Mouse (Mus musculus) midbrain, embryonic 14.5 days (tissue): ENCODE data around the gene Prpf4. TPM values are rescaled to one million over a fixed set of nuclear protein-coding genes. Genes with fewer than 3 reads are reported as not detected.

Source experiments
- ATAC-seq: fragments of 200-750 bp; cut with Nextera tagmentation; 2 replicates; pipeline ENCODE4 v1.8.0; 2017; ENCODE audit warnings: moderate number of reproducible peaks, moderate library complexity; ENCODE audit not compliant: low FRiP score, low TSS enrichment
- DNase-seq: peaks from one replicate; pipeline ENCODE4 v3.0.0-alpha.2; 2015
- H3K27ac ChIP-seq: fragments of 300-500 bp; sonication (generic); replicated peaks from 2 replicates; pipeline ENCODE4 v1.5.1; 2014; ENCODE audit warnings: mild to moderate bottlenecking, low read depth, low read length, moderate library complexity
- H3K27me3 ChIP-seq: fragments of 300-500 bp; sonication (generic); 2 replicates; pipeline ENCODE4 v1.6.1; 2014; ENCODE audit warnings: low read length, control low read depth, mixed read lengths; ENCODE audit not compliant: control insufficient read depth, insufficient read depth
- H3K36me3 ChIP-seq: fragments of 300-500 bp; sonication (generic); 2 replicates; pipeline ENCODE4 v1.6.1; 2014; ENCODE audit warnings: low read length, control low read depth; ENCODE audit not compliant: control insufficient read depth, insufficient read depth
- H3K4me1 ChIP-seq: fragments of 300-500 bp; sonication (generic); 2 replicates; pipeline ENCODE4 v1.6.1; 2014; ENCODE audit warnings: mild to moderate bottlenecking, antibody characterized with exemption, low read length, control low read depth; ENCODE audit not compliant: control insufficient read depth, insufficient read depth
- H3K4me2 ChIP-seq: fragments of 300-500 bp; sonication (generic); 2 replicates; pipeline ENCODE4 v1.6.1; 2014; ENCODE audit warnings: mild to moderate bottlenecking, low read length, moderate library complexity
- H3K4me3 ChIP-seq: fragments of 300-500 bp; sonication (generic); replicated peaks from 2 replicates; pipeline ENCODE4 v1.5.1; 2014; ENCODE audit warnings: low read depth, low read length
- H3K9ac ChIP-seq: fragments of 300-500 bp; sonication (generic); replicated peaks from 2 replicates; pipeline ENCODE4 v1.6.1; 2014; ENCODE audit warnings: mild to moderate bottlenecking, low read length, moderate library complexity
- H3K9me3 ChIP-seq: fragments of 300-500 bp; sonication (generic); 2 replicates; pipeline ENCODE4 v1.6.1; 2016; ENCODE audit warnings: low read length, control low read depth, mixed read lengths; ENCODE audit not compliant: control insufficient read depth
- WGBS: fragments of 180-500 bp; shearing (Covaris S2); extraction: QIAGEN DNeasy Blood & Tissue Kit; methylation state at CpG from one replicate; pipeline ENCODE4 v1.1.7; 2014; 5-methylcytosine and 5-hydroxymethylcytosine counted together
- polyA plus RNA-seq: library from polyadenylated mRNA; unstranded; fragments of >200 nt; fragmentation: Nextera tagmentation; extraction: Ambion mirVana; gene quantifications from 2 replicates; pipeline ENCODE4 v1.2.1, GENCODE M21; 2014

Prpf4 gene
- polyA plus RNA-seq, 1 experiment from 2014 or later: 15.9 TPM

DNA sequence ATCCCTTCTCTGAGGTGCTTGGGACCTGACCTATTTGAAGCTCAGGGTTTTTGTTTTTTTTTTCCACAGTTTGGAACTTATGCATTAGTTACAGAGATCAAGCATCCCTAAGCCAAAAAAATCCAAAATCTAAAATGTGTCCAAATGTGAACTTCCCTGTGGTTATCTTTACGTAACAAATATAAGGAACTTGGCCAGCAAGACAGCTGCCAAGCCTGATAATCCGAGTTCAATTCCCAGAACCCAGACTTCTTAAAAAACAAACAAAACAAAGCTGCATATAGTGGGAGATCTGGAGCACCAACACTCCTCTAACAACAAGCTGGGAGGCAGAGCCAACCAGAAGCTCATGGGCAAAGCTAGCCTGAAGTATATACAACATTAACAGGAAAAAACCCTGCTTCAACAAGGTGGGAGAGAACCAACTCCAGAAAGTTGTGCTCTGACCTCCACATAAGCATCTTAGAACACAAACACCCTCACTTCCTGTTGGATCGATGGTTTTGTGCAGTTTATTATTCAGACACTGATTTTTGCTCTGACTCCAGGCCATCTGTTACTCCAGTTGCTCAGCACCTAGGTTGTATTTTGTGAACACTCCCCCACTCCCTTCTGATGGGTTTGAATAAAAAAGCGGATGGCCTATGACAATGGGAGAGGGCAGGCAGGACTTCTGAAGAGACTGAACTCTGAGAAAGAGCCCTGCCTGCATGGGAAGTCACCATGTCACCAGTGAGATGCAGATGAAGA is 10.8 kb upstream of the Prpf4 start:
- no peak overlapping the region for H3K4me3 ChIP-seq
- WGBS: 87% methylated on average over 4 of the region's 4 CpGs
- no peaks in the 10 kb centered on the region for H3K9me3 ChIP-seq
- H3K36me3 ChIP-seq: peaks cover 82% of the 10 kb centered on the region
- no peak overlapping the region for H3K4me2 ChIP-seq
- no peak for ATAC-seq
- no peaks in the 10 kb centered on the region for H3K4me1 ChIP-seq
- no peak overlapping the region for H3K27ac ChIP-seq
- no peaks in the 10 kb centered on the region for H3K27me3 ChIP-seq
- no peak for DNase-seq
- H3K9ac ChIP-seq: no peak overlapping the region

DNA sequence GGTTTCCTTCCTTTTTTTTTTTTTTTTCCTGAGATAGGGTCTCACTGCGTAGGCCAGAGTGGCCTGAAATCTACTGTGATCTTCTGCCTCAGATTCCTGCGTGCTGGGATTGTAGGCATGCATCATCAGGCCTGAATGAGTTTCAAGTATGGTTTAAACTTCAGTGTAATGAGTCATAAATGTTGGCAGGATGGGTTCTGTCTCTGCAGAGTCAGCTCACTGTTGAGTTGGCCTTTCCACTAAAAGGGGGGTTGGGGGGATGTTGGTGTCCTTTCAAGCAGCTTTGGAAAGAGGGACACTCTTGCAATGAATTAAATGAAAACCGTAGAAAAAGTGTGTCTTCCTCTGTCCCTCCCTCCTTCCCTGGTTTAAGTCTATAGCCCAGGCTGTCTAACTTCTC is 9.6 kb upstream of the Prpf4 start:
- ATAC-seq (no peak), DNase-seq (no peak)
- WGBS: 98% methylated on average over 3 of the region's 3 CpGs
- Histone ChIP-seq H3K9ac (no peak overlapping the region), H3K9me3 (no peaks in the 10 kb centered on the region), H3K27me3 (no peaks in the 10 kb centered on the region), H3K27ac (no peak overlapping the region), H3K36me3 (peaks cover 78% of the 10 kb centered on the region), H3K4me1 (no peaks in the 10 kb centered on the region), H3K4me3 (no peak overlapping the region), H3K4me2 (no peak overlapping the region)

DNA sequence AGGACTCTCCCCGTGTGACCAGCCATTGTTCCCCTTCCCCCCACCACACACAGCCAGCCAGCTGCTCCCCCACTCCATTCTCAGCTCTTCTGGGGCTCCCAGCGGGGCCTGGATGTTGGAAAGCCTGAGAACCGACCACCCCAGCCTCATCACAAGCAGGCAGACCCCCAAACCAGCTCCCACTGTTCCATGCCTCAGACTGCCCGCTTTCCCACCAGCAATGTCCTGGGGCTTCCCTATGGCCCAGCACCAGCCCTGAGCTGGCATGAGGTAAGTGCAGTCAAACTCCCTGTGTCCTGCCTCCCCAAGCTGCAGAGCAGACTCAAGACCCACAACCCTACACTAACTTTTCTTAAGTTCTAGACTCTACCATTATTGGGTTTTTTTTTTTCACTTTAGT is 2.5 kb upstream of the Prpf4 start:
- Histone ChIP-seq H3K36me3 (peaks cover 20% of the 10 kb centered on the region), H3K9ac (no peak overlapping the region), H3K4me1 (peaks cover 24% of the 10 kb centered on the region), H3K9me3 (no peaks in the 10 kb centered on the region), H3K4me3 (no peak overlapping the region), H3K27ac (no peak overlapping the region), H3K4me2 (no peak overlapping the region), H3K27me3 (no peaks in the 10 kb centered on the region)
- WGBS: 81% methylated on average over 4 of the region's 4 CpGs
- DNase-seq: no peak
- no peak for ATAC-seq

DNA sequence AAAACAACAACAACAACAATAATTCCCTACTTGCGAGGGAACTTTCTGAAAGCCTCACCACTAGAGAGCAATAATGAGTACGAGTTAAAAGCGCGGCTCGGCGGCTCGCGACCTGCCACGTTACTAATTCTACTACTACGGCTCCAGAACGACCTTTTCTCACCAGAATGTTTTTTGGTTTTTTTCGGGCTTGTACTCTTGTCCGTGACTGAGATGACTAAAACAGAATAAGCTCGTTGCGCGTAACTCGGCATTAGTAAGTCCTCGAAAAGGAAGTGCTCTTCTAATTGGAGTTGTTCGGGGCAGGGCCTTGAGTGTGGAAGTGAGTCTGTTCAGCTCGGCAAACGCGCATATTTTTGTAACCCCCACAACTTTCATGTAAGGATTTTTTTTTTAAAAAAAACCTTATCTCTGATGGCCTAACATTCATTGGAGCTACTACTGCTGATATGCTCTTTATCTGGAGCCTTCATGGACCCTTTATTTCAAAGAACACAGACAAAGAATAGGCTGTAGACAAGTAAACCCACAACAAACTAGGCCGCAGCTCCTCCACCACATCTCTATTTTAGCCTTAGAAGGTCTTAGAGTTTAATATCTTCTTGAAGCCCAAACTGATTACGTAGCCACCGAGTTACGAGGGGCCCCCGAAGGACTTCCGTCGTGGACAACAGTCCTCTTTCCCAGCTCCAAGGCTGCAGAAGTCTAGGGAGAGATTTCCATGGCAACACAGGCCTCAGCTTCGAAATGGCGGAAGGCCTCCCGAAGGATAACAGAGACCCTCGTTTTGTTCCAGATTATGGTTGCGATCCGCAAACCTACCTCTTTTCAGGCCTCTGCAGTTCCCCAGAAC is 641 bp upstream of the Prpf4 start:
- DNase-seq (peak; percentile 84), ATAC-seq (peak; percentile 56)
- Histone ChIP-seq H3K9ac (peak overlapping the region; percentile 65), H3K27me3 (no peaks in the 10 kb centered on the region), H3K27ac (peak overlapping the region; percentile 79), H3K4me3 (peak overlapping the region; percentile 76), H3K9me3 (no peaks in the 10 kb centered on the region), H3K36me3 (peaks cover 20% of the 10 kb centered on the region), H3K4me1 (peaks cover 24% of the 10 kb centered on the region), H3K4me2 (peak overlapping the region; percentile 56)
- WGBS: under 1% methylated on average over 35 of the region's 35 CpGs

DNA sequence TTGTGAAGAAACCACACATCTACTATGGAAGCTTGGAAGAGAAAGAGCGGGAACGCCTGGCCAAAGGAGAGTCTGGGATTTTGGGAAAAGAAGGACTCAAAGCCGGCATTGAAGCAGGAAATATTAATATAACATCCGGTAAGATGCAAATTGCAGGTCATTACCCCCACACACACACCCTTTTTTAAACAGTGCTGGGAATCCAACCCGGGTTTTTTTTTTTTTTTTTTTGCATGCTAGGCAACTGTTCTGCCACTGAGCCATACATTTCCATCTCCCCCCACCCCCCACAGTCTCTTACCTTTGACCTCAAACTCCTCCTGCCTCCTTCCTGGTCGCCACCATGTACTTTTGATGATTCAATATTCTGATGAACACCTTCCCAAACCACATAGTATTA is 1.0 kb downstream of the Prpf4 start:
- Histone ChIP-seq H3K36me3 (peaks cover 33% of the 10 kb centered on the region), H3K4me1 (peaks cover 24% of the 10 kb centered on the region), H3K9me3 (no peaks in the 10 kb centered on the region), H3K9ac (peak overlapping the region; percentile 80), H3K4me2 (peak overlapping the region; percentile 74), H3K27me3 (no peaks in the 10 kb centered on the region), H3K4me3 (peak overlapping the region; percentile 76), H3K27ac (no peak overlapping the region)
- no peak for DNase-seq
- 37% methylated on average over 6 of the region's 6 CpGs for WGBS
- no peak for ATAC-seq

DNA sequence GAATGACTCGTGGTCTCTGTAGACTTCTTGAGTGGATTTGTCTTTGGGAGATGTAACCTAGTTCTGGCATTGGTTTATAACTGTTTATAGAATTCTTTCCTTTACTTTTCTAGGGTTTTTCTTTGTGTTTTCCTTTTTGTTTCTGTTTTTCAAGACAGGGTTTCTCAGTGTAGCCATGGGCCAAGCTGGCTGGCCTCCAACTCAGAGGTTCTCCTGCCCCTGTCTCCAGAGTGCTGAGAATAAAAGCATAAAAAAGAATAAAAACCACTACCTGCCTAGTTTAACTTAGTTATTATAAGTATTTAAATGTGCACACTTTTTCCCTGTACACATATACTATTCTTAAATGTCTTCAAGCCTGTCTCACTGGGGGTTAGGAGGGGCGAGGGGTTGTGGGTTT is 1.7 kb downstream of the Prpf4 start:
- Histone ChIP-seq H3K36me3 (peaks cover 40% of the 10 kb centered on the region), H3K4me3 (no peak overlapping the region), H3K9me3 (no peaks in the 10 kb centered on the region), H3K27me3 (no peaks in the 10 kb centered on the region), H3K9ac (no peak overlapping the region), H3K4me1 (peaks cover 24% of the 10 kb centered on the region), H3K27ac (no peak overlapping the region), H3K4me2 (peak overlapping the region; percentile 74)
- ATAC-seq (no peak), DNase-seq (no peak)
- WGBS: 88% methylated on average over 2 of the region's 2 CpGs

DNA sequence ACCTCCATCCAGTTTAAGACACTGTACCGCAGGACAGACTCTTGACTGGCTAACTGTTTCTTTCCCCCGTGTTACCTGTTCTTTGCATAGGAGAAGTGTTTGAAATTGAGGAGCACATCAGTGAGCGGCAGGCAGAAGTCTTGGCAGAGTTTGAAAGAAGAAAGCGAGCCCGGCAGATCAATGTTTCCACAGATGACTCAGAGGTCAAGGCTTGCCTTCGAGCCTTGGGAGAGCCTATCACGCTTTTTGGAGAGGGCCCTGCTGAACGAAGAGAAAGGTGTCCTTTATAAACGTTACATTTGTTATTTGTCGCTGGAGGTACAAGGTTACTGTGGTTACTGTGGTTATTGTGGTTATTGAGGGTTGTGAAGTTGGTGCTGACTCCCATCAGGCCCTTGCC is 3.0 kb downstream of the Prpf4 start:
- no peak overlapping the region for H3K9ac ChIP-seq
- H3K36me3 ChIP-seq: peaks cover 53% of the 10 kb centered on the region
- H3K4me3 ChIP-seq: no peak overlapping the region
- ATAC-seq: no peak
- 95% methylated on average over 10 of the region's 10 CpGs for WGBS
- peaks cover 15% of the 10 kb centered on the region for H3K4me1 ChIP-seq
- H3K27ac ChIP-seq: no peak overlapping the region
- no peaks in the 10 kb centered on the region for H3K27me3 ChIP-seq
- H3K9me3 ChIP-seq: no peaks in the 10 kb centered on the region
- no peak overlapping the region for H3K4me2 ChIP-seq
- DNase-seq: no peak

DNA sequence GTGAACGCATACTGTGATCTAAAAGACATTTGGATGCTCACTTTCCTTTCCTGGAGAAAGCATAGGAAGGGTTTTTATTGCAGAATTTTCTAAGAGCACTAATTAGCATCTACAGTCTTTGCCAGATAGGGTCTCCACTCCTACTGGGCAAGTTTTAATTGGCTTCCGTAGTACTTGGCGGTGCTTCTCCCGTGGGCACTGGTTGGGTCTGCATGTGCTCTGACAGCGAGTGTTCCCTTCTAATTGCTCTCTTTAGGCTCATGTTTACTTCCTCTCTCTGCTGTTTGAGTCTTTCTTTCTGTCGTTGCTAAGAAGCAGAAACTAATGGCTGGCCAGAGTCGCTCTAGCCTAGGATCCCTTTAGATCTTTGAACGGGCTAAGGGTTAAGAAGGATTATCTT is 9.9 kb downstream of the Prpf4 start:
- no peak for DNase-seq

More for the DNA sequence above, 9.9 kb downstream of the Prpf4 start:
- H3K27ac ChIP-seq: no peak overlapping the region
- H3K9ac ChIP-seq: no peak overlapping the region
- 91% methylated on average over 8 of the region's 8 CpGs for WGBS
- H3K4me3 ChIP-seq: no peak overlapping the region
- no peaks in the 10 kb centered on the region for H3K27me3 ChIP-seq
- H3K4me2 ChIP-seq: no peak overlapping the region
- peaks cover 98% of the 10 kb centered on the region for H3K36me3 ChIP-seq
- H3K9me3 ChIP-seq: no peaks in the 10 kb centered on the region
- ATAC-seq: no peak
- no peaks in the 10 kb centered on the region for H3K4me1 ChIP-seq
